Mouse (Mus musculus) spleen, embryonic (tissue): ENCODE measurements at regions not wholly inside any gene's neighbourhood (a gene's known extent, or its start where the extent isn't known, plus 50 kb on each side); places are given as distances from the start of the nearest gene placed in this dataset.

Experiments used
- CTCF ChIA-PET: fragments of 350-600 bp; sonication (Branson Sonifier 250); formaldehyde crosslinking; loops from one replicate; lab custom pipeline; 2022; lab: Charles Lee

GRCm38 (mm10) chr10:117543696-117543950 lies 85.7 kb upstream of the Cpm start:
- CTCF ChIA-PET = interaction anchor here (1.0 kb wide), 1 partner anchor 8 kb away, joined by 4 read pairs; no protein-coding TSS in a partner anchor

- CTCF ChIA-PET = interaction anchor here (1.0 kb wide), 1 partner anchor 9 kb away, joined by 4 read pairs; no protein-coding TSS in a partner anchor
Observed at GRCm38 (mm10) chr10:117542886-117543695, 86.2 kb upstream of the Cpm start.

GRCm38 (mm10) chr10:117542351-117542750 lies 86.9 kb upstream of the Cpm start:
- CTCF ChIA-PET = no interaction called here

- CTCF ChIA-PET = interaction anchor here (0.8 kb wide), 1 partner anchor 24 kb away, joined by 5 read pairs; no protein-coding TSS in a partner anchor
Observed at GRCm38 (mm10) chr10:117541487-117541886, 87.8 kb upstream of the Cpm start.

- CTCF ChIA-PET = no interaction called here
Observed at GRCm38 (mm10) chr10:117540747-117541398, 88.4 kb upstream of the Cpm start.

- CTCF ChIA-PET = no interaction called here
Observed at GRCm38 (mm10) chr10:117540112-117540594, 89.1 kb upstream of the Cpm start.

GRCm38 (mm10) chr10:117539532-117539931 lies 89.8 kb upstream of the Cpm start:
- CTCF ChIA-PET = no interaction called here

GRCm38 (mm10) chr10:117538725-117539124 lies 90.6 kb upstream of the Cpm start:
- CTCF ChIA-PET = no interaction called here

- CTCF ChIA-PET = no interaction called here
Observed at GRCm38 (mm10) chr10:117536769-117537599, 92.3 kb upstream of the Cpm start.

- CTCF ChIA-PET = no interaction called here
Observed at GRCm38 (mm10) chr10:117535843-117536242, 93.5 kb upstream of the Cpm start.

- CTCF ChIA-PET = interaction anchor here (0.6 kb wide), 1 partner anchor 81 kb away, joined by 4 read pairs; no protein-coding TSS in a partner anchor
Observed at GRCm38 (mm10) chr10:117534992-117535719, 94.1 kb upstream of the Cpm start.

- CTCF ChIA-PET = interaction anchor here (0.7 kb wide), 1 partner anchor 95 kb away, joined by 4 read pairs; the partner anchor contains the start of gene Cpm
Observed at GRCm38 (mm10) chr10:117534478-117534877, 94.8 kb upstream of the Cpm start.

GRCm38 (mm10) chr10:117533541-117534386 lies 95.5 kb upstream of the Cpm start:
- CTCF ChIA-PET = interaction anchor here (0.7 kb wide), 1 partner anchor 95 kb away, joined by 4 read pairs; the partner anchor contains the start of gene Cpm

GRCm38 (mm10) chr10:117532750-117533540 lies 96.4 kb upstream of the Cpm start:
- CTCF ChIA-PET = interaction anchor here (1.2 to 1.6 kb wide), 2 partner anchors 24 to 38 kb away, joined by 3 to 8 read pairs; no protein-coding TSS in a partner anchor

- CTCF ChIA-PET = interaction anchor here (0.5 to 1.6 kb wide), 3 partner anchors 25 to 104 kb away, joined by 3 to 8 read pairs (median 3); no protein-coding TSS in a partner anchor
Observed at GRCm38 (mm10) chr10:117531798-117532747, 97.2 kb upstream of the Cpm start.

- CTCF ChIA-PET = interaction anchor here (0.6 to 0.7 kb wide), 3 partner anchors 14 to 1709 kb away, joined by 3 to 14 read pairs (median 3); partner anchors contain the start of gene Cand1
Observed at GRCm38 (mm10) chr10:117530859-117531602, 98.3 kb upstream of the Cpm start.
